Mouse (Mus musculus): ENCODE data around the gene Draxin. TPM values are rescaled to one million over a fixed set of nuclear protein-coding genes. Genes with fewer than 3 reads are reported as not detected.

Draxin gene
- polyA plus RNA-seq, 1 experiment from 2014 or later = 0.06 TPM

DNA sequence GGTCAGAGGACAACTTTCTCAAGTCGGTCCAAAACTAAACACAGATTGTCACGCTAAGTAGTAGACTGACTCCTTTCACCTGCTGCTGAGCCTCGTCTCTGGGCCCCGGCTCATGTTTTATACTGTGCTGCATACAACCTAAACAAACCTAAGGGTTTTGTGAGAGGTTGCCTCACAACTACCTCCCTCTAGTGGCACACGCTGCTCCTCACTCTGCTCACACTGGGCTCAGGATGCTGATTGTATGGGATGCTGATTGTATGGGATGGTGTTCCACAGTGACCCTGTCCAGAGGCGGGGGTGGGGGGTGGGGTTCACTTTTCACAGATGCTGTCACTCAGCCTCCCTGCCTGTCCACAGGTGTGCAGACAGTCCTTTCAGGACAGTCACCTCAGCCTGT lies 51.3 kb downstream of the Draxin start:
- no peak overlapping the region for H3K4me2 ChIP-seq
- WGBS = 39% methylated on average over 6 of the region's 6 CpGs
- H3K9me3 ChIP-seq = no peaks in the 10 kb centered on the region

DNA sequence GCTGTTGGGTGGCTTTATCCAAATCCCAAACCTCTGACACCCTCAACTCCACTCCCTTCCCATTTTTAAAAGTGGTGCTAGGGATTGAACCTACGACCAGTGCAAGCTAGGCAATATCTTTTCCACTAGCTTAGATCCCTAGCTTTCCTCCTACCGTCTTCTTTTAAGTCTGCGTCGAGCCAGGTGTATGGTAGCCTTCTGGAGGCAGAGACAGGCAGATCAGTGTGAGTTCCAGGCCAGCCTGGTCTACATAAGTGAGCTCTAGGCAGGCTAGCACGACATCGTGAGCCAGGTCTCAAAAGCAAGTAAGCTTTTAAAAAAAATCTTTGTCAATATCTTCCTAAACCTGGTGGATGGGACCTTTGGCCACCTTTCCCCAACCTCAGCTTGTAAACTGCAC lies 54.6 kb downstream of the Draxin start:
- 88% methylated on average over 6 of the region's 6 CpGs for WGBS
- 0 out of 2 replicates have a peak, but pooled peaks cover 2% of the 10 kb centered on the region for H3K4me1 ChIP-seq
- H3K4me3 ChIP-seq (replicated peaks) = no peak overlapping the region
- no peak for ATAC-seq (ENCODE audit: insufficient read depth, low FRiP score, low read depth)
- H3K27me3 ChIP-seq (replicated peaks) = no peaks in the 10 kb centered on the region
- no peak overlapping the region for H3K9ac ChIP-seq
- no peak overlapping the region for H3K4me2 ChIP-seq
- no peaks in the 10 kb centered on the region for H3K9me3 ChIP-seq
- H3K27ac ChIP-seq = no peak overlapping the region
- peaks cover 4% of the 10 kb centered on the region; the same call in 1 of the 2 replicates for H3K36me3 ChIP-seq

More for the DNA sequence above, 51.3 kb downstream of the Draxin start:
- no peak overlapping the region for H3K9ac ChIP-seq
- no peak overlapping the region for H3K27ac ChIP-seq
- no peak overlapping the region for H3K4me3 ChIP-seq (replicated peaks)
- no peak for ATAC-seq (ENCODE audit: insufficient read depth, low FRiP score, low read depth)
- peaks cover 7% of the 10 kb centered on the region; the same call in 1 of the 2 replicates for H3K36me3 ChIP-seq
- no peaks in the 10 kb centered on the region for H3K27me3 ChIP-seq (replicated peaks)
- peaks cover 9% of the 10 kb centered on the region for H3K4me1 ChIP-seq

GRCm38 (mm10) chr4:148075259-148075658 lies 55.2 kb downstream of the Draxin start:
- H3K4me1 ChIP-seq = 0 out of 2 replicates have a peak, but pooled peaks cover 2% of the 10 kb centered on the region
- H3K27me3 ChIP-seq (replicated peaks) = no peaks in the 10 kb centered on the region
- peak; percentile 42; the same call in 1 of the 2 replicates for ATAC-seq (ENCODE audit: insufficient read depth, low FRiP score, low read depth)
- WGBS = 26% methylated on average over 21 of the region's 21 CpGs
- 0 out of 2 replicates have a peak, but pooled peaks cover 3% of the 10 kb centered on the region for H3K36me3 ChIP-seq
- no peak overlapping the region for H3K27ac ChIP-seq
- H3K4me2 ChIP-seq = peak overlapping the region; percentile 57
- H3K4me3 ChIP-seq (replicated peaks) = peak overlapping the region; percentile 26
- no peaks in the 10 kb centered on the region for H3K9me3 ChIP-seq
- H3K9ac ChIP-seq = no peak overlapping the region

GRCm38 (mm10) chr4:148074521-148075189 lies 55.8 kb downstream of the Draxin start:
- Histone ChIP-seq H3K27ac (no peak overlapping the region), H3K4me1 (0 out of 2 replicates have a peak, but pooled peaks cover 2% of the 10 kb centered on the region), H3K36me3 (0 out of 2 replicates have a peak, but pooled peaks cover 3% of the 10 kb centered on the region), H3K9me3 (no peaks in the 10 kb centered on the region), H3K4me3 (replicated peaks) (peak overlapping the region; percentile 26), H3K27me3 (replicated peaks) (no peaks in the 10 kb centered on the region), H3K9ac (no peak overlapping the region), H3K4me2 (peak overlapping the region; percentile 57)
- 39% methylated on average over 17 of the region's 17 CpGs for WGBS
- ATAC-seq (ENCODE audit: insufficient read depth, low FRiP score, low read depth) = peak; percentile 20; the same call in 1 of the 2 replicates

GRCm38 (mm10) chr4:148071508-148071907 lies 59.0 kb downstream of the Draxin start:
- ATAC-seq (ENCODE audit: insufficient read depth, low FRiP score, low read depth) = no peak
- no peaks in the 10 kb centered on the region for H3K9me3 ChIP-seq
- WGBS = 59% methylated on average over 5 of the region's 5 CpGs

GRCm38 (mm10) chr4:148069602-148070218 lies 60.8 kb downstream of the Draxin start:
- 73% methylated on average over 9 of the region's 9 CpGs for WGBS
- no peak overlapping the region for H3K9ac ChIP-seq
- no peak overlapping the region for H3K4me3 ChIP-seq (replicated peaks)
- H3K4me1 ChIP-seq = no peaks in the 10 kb centered on the region
- H3K9me3 ChIP-seq = no peaks in the 10 kb centered on the region
- ATAC-seq (ENCODE audit: insufficient read depth, low FRiP score, low read depth) = no peak
- no peak overlapping the region for H3K4me2 ChIP-seq
- H3K27ac ChIP-seq = no peak overlapping the region
- H3K27me3 ChIP-seq (replicated peaks) = no peaks in the 10 kb centered on the region
- no peaks in the 10 kb centered on the region for H3K36me3 ChIP-seq

More at GRCm38 (mm10) chr4:148071508-148071907, 59.0 kb downstream of the Draxin start:
- H3K36me3 ChIP-seq = no peaks in the 10 kb centered on the region
- H3K4me2 ChIP-seq = no peak overlapping the region
- H3K4me3 ChIP-seq (replicated peaks) = no peak overlapping the region
- no peaks in the 10 kb centered on the region for H3K27me3 ChIP-seq (replicated peaks)
- H3K27ac ChIP-seq = no peak overlapping the region
- 0 out of 2 replicates have a peak, but pooled peaks cover 2% of the 10 kb centered on the region for H3K4me1 ChIP-seq
- H3K9ac ChIP-seq = no peak overlapping the region

- 92% methylated on average over 8 of the region's 8 CpGs for WGBS
- no peaks in the 10 kb centered on the region for H3K4me1 ChIP-seq
- no peak for ATAC-seq (ENCODE audit: insufficient read depth, low FRiP score, low read depth)
- H3K9me3 ChIP-seq = no peaks in the 10 kb centered on the region
- no peak overlapping the region for H3K4me2 ChIP-seq
- H3K9ac ChIP-seq = no peak overlapping the region
- no peak overlapping the region for H3K27ac ChIP-seq
- no peaks in the 10 kb centered on the region for H3K27me3 ChIP-seq (replicated peaks)
- H3K4me3 ChIP-seq (replicated peaks) = no peak overlapping the region
- no peaks in the 10 kb centered on the region for H3K36me3 ChIP-seq
These were observed 63.2 kb downstream of the Draxin start for GRCm38 (mm10) chr4:148067346-148067745.

DNA sequence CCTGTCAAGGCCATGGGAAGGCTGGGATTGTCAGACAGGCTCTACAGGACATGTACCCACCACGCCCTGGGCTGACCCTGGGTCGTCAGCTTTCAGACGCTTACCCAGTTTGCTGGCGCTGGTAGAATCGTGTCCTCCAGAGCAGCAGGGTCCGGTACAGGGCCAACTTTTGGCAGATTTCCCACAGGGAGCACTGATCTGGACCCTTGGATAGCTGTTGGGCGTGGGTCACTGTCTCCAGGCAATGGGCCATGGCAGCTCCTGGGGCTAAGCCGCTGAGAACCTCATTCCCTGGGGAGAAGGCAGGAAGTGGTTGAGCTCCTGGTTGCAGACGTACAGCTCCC lies 64.1 kb downstream of the Draxin start:
- no peak overlapping the region for H3K4me2 ChIP-seq
- no peak overlapping the region for H3K4me3 ChIP-seq (replicated peaks)
- 63% methylated on average over 9 of the region's 9 CpGs for WGBS
- H3K27ac ChIP-seq = no peak overlapping the region
- no peak for ATAC-seq (ENCODE audit: insufficient read depth, low FRiP score, low read depth)
- no peak overlapping the region for H3K9ac ChIP-seq
- no peaks in the 10 kb centered on the region for H3K4me1 ChIP-seq
- no peaks in the 10 kb centered on the region for H3K9me3 ChIP-seq
- no peaks in the 10 kb centered on the region for H3K27me3 ChIP-seq (replicated peaks)
- H3K36me3 ChIP-seq = no peaks in the 10 kb centered on the region

DNA sequence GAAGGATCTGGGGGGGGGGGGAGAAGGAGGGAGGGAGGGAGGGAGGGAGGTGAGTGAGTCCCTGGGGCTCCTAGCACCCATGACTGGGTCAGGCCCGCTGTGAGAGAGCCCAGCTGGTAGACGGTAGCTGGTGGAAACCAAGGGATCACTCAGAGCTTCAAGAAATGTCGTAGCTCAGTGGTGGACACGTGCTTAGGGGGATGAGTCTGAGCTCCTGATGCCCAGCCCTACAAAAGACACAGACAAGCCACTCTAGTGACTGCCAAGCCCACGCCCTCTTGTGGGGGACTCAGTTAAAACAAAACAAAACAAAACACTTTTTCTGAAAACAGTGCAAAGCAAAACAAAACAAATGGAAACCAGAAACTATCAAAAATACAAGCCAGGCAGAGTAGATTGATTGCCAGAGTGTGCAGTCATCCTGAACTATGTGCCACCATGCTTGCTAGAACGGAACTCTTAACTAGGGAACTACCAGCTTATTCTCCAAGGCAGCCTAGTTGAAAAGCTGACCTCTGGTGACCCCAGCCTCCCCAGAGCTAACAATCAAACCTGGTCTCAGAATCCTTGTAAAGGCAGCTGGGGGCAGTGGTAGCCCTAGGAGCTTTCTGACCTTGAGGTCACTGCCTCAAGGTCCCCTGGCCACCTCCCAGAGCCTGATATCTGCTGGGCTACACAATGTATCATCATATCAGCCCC lies 64.6 kb downstream of the Draxin start:
- H3K27me3 ChIP-seq (replicated peaks) = no peaks in the 10 kb centered on the region
- H3K4me1 ChIP-seq = no peaks in the 10 kb centered on the region
- no peaks in the 10 kb centered on the region for H3K36me3 ChIP-seq
- H3K4me3 ChIP-seq (replicated peaks) = no peak overlapping the region
- H3K9ac ChIP-seq = no peak overlapping the region
- H3K9me3 ChIP-seq = no peaks in the 10 kb centered on the region
- no peak for ATAC-seq (ENCODE audit: insufficient read depth, low FRiP score, low read depth)
- H3K4me2 ChIP-seq = no peak overlapping the region
- H3K27ac ChIP-seq = no peak overlapping the region
- WGBS = 44% methylated on average over 6 of the region's 6 CpGs

GRCm38 (mm10) chr4:148061086-148061480 lies 69.4 kb downstream of the Draxin start:
- ATAC-seq (ENCODE audit: insufficient read depth, low FRiP score, low read depth) = no peak
- H3K4me2 ChIP-seq = no peak overlapping the region

GRCm38 (mm10) chr4:148060120-148061085 lies 70.1 kb downstream of the Draxin start:
- no peak overlapping the region for H3K4me2 ChIP-seq
- no peak overlapping the region for H3K4me3 ChIP-seq (replicated peaks)
- WGBS = 46% methylated on average over 13 of the region's 13 CpGs
- no peak overlapping the region for H3K27ac ChIP-seq
- no peaks in the 10 kb centered on the region for H3K4me1 ChIP-seq
- H3K36me3 ChIP-seq = peaks cover 30% of the 10 kb centered on the region
- H3K9me3 ChIP-seq = no peaks in the 10 kb centered on the region
- no peaks in the 10 kb centered on the region for H3K27me3 ChIP-seq (replicated peaks)
- ATAC-seq (ENCODE audit: insufficient read depth, low FRiP score, low read depth) = no peak
- no peak overlapping the region for H3K9ac ChIP-seq

More at GRCm38 (mm10) chr4:148061086-148061480, 69.4 kb downstream of the Draxin start:
- Histone ChIP-seq H3K27me3 (replicated peaks) (no peaks in the 10 kb centered on the region), H3K4me3 (replicated peaks) (no peak overlapping the region), H3K4me1 (no peaks in the 10 kb centered on the region), H3K9ac (no peak overlapping the region), H3K27ac (no peak overlapping the region), H3K9me3 (no peaks in the 10 kb centered on the region), H3K36me3 (peaks cover 23% of the 10 kb centered on the region)
- 83% methylated on average over 9 of the region's 9 CpGs for WGBS
